Mouse (Mus musculus) right cerebral cortex, postnatal 10 days (tissue): Measurements from ENCODE around the gene Xpnpep1.

ENCODE experiments used
- DNase-seq, 2 experiments: peaks; one replicate each; pipeline ENCODE4 v3.0.0; 2021; ENCODE audit warnings: low spot score in 2 of 2

Gene Xpnpep1

GRCm38 (mm10) chr19:53040164-53041132, at the start of gene Xpnpep1:
Gene Xpnpep1, minus strand, starts transcription at chr19:53040214.
- peak; percentile 49 to 52 for DNase-seq

GRCm38 (mm10) chr19:53087268-53088143, 47.5 kb upstream of the Xpnpep1 start:
- no peak for DNase-seq

- no peak for DNase-seq
These were observed 46.8 kb upstream of the Xpnpep1 start for GRCm38 (mm10) chr19:53086861-53087260.

- DNase-seq, result no peak
These were observed 44.7 kb upstream of the Xpnpep1 start for GRCm38 (mm10) chr19:53084735-53085134.

- no peak for DNase-seq
These were observed 42.8 kb upstream of the Xpnpep1 start for GRCm38 (mm10) chr19:53082862-53083261.

GRCm38 (mm10) chr19:53081339-53081738, 41.3 kb upstream of the Xpnpep1 start:
- DNase-seq, result no peak

- no peak for DNase-seq
These were observed 40.9 kb upstream of the Xpnpep1 start for GRCm38 (mm10) chr19:53080921-53081320.

- no peak for DNase-seq
These were observed 40.5 kb upstream of the Xpnpep1 start for GRCm38 (mm10) chr19:53080487-53080886.

GRCm38 (mm10) chr19:53080026-53080425, 40.0 kb upstream of the Xpnpep1 start:
- no peak for DNase-seq

- DNase-seq, result no peak
These were observed 38.5 kb upstream of the Xpnpep1 start for GRCm38 (mm10) chr19:53078271-53079085.

- DNase-seq, result no peak
These were observed 37.3 kb upstream of the Xpnpep1 start for GRCm38 (mm10) chr19:53077278-53077677.

- DNase-seq, result peak in 1 of 2 experiments; percentile 48
These were observed 36.4 kb upstream of the Xpnpep1 start for GRCm38 (mm10) chr19:53076238-53076981.

GRCm38 (mm10) chr19:53075896-53076237, 35.9 kb upstream of the Xpnpep1 start:
- DNase-seq, result no peak

- DNase-seq, result no peak
These were observed 35.1 kb upstream of the Xpnpep1 start for GRCm38 (mm10) chr19:53074899-53075722.

- no peak for DNase-seq
These were observed 33.5 kb upstream of the Xpnpep1 start for GRCm38 (mm10) chr19:53073521-53073920.

GRCm38 (mm10) chr19:53072406-53072805, 32.4 kb upstream of the Xpnpep1 start:
- DNase-seq, result no peak

- no peak for DNase-seq
These were observed 31.6 kb upstream of the Xpnpep1 start for GRCm38 (mm10) chr19:53071651-53072050.

- no peak for DNase-seq
These were observed 30.9 kb upstream of the Xpnpep1 start for GRCm38 (mm10) chr19:53070870-53071269.

GRCm38 (mm10) chr19:53069451-53069850, 29.4 kb upstream of the Xpnpep1 start:
- no peak for DNase-seq

- no peak for DNase-seq
These were observed 26.9 kb upstream of the Xpnpep1 start for GRCm38 (mm10) chr19:53066934-53067333.
